Mouse (Mus musculus) forebrain, embryonic 14.5 days (tissue): ENCODE measurements around the gene Tex45. TPM values are rescaled to one million over a fixed set of nuclear protein-coding genes. Genes with fewer than 3 reads are reported as not detected.

Experiments
- ATAC-seq: fragments of 200-750 bp; cut with Nextera tagmentation; 2 replicates; pipeline ENCODE4 v1.8.0; 2017; ENCODE audit warnings: mild to moderate bottlenecking, moderate library complexity
- DNase-seq: peaks from one replicate; pipeline ENCODE4 v3.0.0-alpha.2; 2015; ENCODE audit warnings: low spot score
- H3K27ac ChIP-seq: fragments of 300-500 bp; sonication (generic); 2 replicates; pipeline ENCODE4 v1.5.1; 2014; ENCODE audit warnings: low read depth, mild to moderate bottlenecking, control low read depth, low read length, moderate library complexity
- H3K27me3 ChIP-seq: fragments of 300-500 bp; sonication (generic); replicated peaks from 2 replicates; pipeline ENCODE4 v1.6.1; 2014; ENCODE audit warnings: low read length, control low read depth, mixed read lengths; ENCODE audit not compliant: control insufficient read depth, insufficient read depth
- H3K36me3 ChIP-seq: fragments of 300-500 bp; sonication (generic); 2 replicates; pipeline ENCODE4 v1.6.1; 2014; ENCODE audit warnings: low read length, control low read depth; ENCODE audit not compliant: control insufficient read depth, insufficient read depth
- H3K4me1 ChIP-seq: fragments of 300-500 bp; sonication (generic); 2 replicates; pipeline ENCODE4 v1.6.1; 2014; ENCODE audit warnings: antibody characterized with exemption, low read length, control low read depth; ENCODE audit not compliant: control insufficient read depth, insufficient read depth
- H3K4me2 ChIP-seq: fragments of 300-500 bp; sonication (generic); 2 replicates; pipeline ENCODE4 v1.6.1; 2014; ENCODE audit warnings: mild to moderate bottlenecking, control low read depth, low read length
- H3K4me3 ChIP-seq: fragments of 300-500 bp; sonication (generic); 2 replicates; pipeline ENCODE4 v1.5.1; 2014; ENCODE audit warnings: low read depth, low read length, control low read depth
- H3K9ac ChIP-seq: fragments of 300-500 bp; sonication (generic); 2 replicates; pipeline ENCODE4 v1.6.1; 2014; ENCODE audit warnings: mild to moderate bottlenecking, low read length, control low read depth, moderate library complexity
- H3K9me3 ChIP-seq: fragments of 300-500 bp; sonication (generic); replicated peaks from 2 replicates; pipeline ENCODE4 v1.6.1; 2016; ENCODE audit warnings: low read length, control low read depth, mixed read lengths; ENCODE audit not compliant: control insufficient read depth
- WGBS: fragments of 180-500 bp; shearing (Covaris S2); extraction: QIAGEN DNeasy Blood & Tissue Kit; methylation state at CpG from one replicate; pipeline ENCODE4 v1.1.7; 2014; 5-methylcytosine and 5-hydroxymethylcytosine counted together
- polyA plus RNA-seq: library from polyadenylated mRNA; unstranded; fragments of >200 nt; fragmentation: Nextera tagmentation; extraction: Ambion mirVana; gene quantifications from 2 replicates; pipeline ENCODE4 v1.2.1, GENCODE M21; 2014

Tex45 gene
- polyA plus RNA-seq, 1 experiment from 2014 or later, result 0.18 TPM

DNA sequence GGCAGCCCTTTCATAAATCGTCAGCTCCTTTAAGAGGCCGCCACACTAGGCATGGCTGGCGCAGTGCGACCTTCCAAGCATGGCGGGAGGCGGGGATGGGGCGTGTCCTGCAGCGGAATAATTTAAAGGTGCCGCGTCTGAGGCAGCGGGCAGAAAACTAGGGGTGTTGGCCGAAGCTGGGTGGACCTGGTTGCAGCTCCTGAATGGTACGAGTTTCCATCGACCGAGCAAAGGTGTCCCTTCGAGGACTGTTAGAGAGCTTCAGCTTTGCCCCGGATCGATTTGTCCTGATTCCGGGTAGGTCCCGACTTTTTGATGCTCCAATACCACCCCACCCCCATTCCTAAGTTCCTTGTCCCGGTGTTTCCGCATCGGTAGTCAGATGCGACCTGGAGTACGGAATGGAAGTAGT lies 44.6 kb downstream of the Tex45 start, which contains the start of gene Pnpla6:
TSS of gene Pnpla6 (plus strand) at position 125 of the 412 bp plus-strand sequence.
- ATAC-seq (peak; percentile 77), DNase-seq (peak; percentile 90)
- peak within 1 kb of the TSS; percentile 58 for H3K27ac ChIP-seq
- H3K36me3 ChIP-seq, result peaks cover 38% of the 10 kb centered on the region
- H3K4me2 ChIP-seq, result peak within 1 kb of the TSS; percentile 67
- H3K4me1 ChIP-seq, result no peaks in the 10 kb centered on the region
- H3K9ac ChIP-seq, result peak within 1 kb of the TSS; percentile 59
- under 1% methylated on average over 25 of the region's 25 CpGs for WGBS
- H3K27me3 ChIP-seq, result no peaks in the 10 kb centered on the region
- H3K4me3 ChIP-seq, result peak within 1 kb of the TSS; percentile 32
- no peaks in the 10 kb centered on the region for H3K9me3 ChIP-seq

DNA sequence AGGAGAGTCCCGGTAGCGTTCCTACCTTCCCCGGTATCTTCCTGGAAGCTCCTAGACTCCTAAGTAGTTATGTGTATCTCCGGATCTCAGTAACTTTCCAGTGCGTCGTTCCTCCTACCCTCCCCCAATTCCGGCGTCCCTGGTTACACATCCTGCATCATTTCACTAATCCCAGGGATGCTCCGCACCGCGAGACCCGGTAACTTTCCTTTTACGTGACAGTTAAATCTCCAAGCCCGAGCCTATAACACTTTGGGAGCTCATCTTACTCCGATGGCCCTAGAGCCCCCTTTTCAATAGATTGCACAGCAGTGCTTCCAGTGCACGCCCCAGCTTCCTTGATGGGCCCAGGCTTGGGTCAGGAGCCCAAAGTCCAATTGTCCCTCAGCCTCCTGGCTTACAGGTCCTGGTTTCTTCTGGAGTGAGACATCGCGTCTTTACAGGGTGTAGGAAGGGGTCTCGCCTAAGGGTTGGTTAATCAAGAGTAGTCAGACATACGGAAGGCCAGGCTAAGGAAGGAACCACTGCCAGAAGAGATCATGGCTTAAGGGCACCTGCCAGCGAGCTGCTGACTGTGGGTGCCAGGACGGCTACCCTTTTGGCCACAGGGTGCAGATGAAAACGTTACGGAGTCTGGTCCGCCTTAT lies 45.2 kb downstream of the Tex45 start:
- Histone ChIP-seq H3K4me3 (peak overlapping the region; percentile 32), H3K4me2 (peak overlapping the region; percentile 67), H3K9ac (peak overlapping the region; percentile 59), H3K27me3 (no peaks in the 10 kb centered on the region), H3K9me3 (no peaks in the 10 kb centered on the region), H3K36me3 (peaks cover 32% of the 10 kb centered on the region), H3K27ac (peak overlapping the region; percentile 52), H3K4me1 (no peaks in the 10 kb centered on the region)
- ATAC-seq (peak; percentile 33), DNase-seq (peak; percentile 48)
- WGBS, result under 1% methylated on average over 25 of the region's 25 CpGs

DNA sequence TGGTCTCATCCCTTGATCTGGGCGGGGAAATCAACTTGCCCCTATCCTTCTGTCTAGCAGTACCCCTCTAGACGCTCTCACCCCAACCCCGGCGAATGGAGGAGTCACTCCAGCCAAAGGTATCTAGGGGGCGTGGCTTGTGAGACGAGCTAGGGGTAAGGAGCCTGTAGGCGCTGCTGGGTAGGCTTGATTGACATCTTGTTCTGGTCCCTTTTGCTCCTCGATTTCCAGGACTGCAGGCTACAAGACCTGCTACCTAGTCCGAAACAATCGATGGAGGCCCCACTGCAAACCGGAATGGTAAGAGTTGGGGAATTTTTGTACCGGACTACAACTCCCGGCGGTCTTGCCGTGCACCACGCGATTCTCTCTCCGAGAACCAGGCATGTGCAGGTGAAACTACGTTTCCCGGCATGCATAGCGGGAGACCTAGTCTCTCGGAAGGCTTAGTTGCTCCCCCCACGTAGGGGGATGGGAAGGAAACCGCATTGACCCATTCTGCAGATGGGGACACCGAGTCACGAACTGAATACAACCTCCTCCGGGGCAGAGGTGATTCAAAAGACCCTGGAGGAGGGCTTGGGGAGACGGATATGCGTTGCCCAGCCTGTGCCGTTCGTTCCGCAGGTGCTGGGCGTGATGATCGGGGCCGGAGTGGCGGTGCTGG lies 45.9 kb downstream of the Tex45 start:
- ATAC-seq (peak; percentile 88), DNase-seq (peak; percentile 97)
- Histone ChIP-seq H3K36me3 (peaks cover 31% of the 10 kb centered on the region), H3K27ac (peak overlapping the region; percentile 52), H3K4me1 (no peaks in the 10 kb centered on the region), H3K4me3 (peak overlapping the region; percentile 32), H3K9me3 (no peaks in the 10 kb centered on the region), H3K9ac (peak overlapping the region; percentile 59), H3K27me3 (no peaks in the 10 kb centered on the region), H3K4me2 (peak overlapping the region; percentile 67)
- under 1% methylated on average over 36 of the region's 36 CpGs for WGBS

DNA sequence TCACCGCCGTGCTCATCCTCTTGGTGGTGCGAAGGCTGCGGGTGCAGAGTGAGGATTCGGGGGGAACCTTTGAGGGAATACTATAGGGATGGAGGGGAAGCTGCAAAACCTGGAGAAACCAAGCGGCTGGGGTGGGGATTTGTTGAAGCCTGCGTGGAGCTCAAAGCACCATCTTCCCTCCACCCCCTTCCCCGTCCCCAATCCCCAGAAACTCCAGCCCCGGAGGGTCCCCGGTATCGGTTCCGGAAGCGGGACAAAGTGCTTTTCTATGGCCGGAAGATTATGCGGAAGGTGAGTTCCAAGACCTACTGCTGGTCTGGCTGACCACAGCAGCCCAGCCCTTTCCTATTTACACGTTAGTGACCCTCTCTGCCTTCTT lies 46.4 kb downstream of the Tex45 start:
- DNase-seq, result peak; percentile 20
- Histone ChIP-seq H3K4me3 (peak overlapping the region; percentile 32), H3K9me3 (no peaks in the 10 kb centered on the region), H3K27me3 (no peaks in the 10 kb centered on the region), H3K4me1 (no peaks in the 10 kb centered on the region), H3K4me2 (peak overlapping the region; percentile 67), H3K27ac (no peak overlapping the region), H3K9ac (peak overlapping the region; percentile 57), H3K36me3 (peaks cover 30% of the 10 kb centered on the region)
- WGBS, result 15% methylated on average over 16 of the region's 16 CpGs
- no peak for ATAC-seq

DNA sequence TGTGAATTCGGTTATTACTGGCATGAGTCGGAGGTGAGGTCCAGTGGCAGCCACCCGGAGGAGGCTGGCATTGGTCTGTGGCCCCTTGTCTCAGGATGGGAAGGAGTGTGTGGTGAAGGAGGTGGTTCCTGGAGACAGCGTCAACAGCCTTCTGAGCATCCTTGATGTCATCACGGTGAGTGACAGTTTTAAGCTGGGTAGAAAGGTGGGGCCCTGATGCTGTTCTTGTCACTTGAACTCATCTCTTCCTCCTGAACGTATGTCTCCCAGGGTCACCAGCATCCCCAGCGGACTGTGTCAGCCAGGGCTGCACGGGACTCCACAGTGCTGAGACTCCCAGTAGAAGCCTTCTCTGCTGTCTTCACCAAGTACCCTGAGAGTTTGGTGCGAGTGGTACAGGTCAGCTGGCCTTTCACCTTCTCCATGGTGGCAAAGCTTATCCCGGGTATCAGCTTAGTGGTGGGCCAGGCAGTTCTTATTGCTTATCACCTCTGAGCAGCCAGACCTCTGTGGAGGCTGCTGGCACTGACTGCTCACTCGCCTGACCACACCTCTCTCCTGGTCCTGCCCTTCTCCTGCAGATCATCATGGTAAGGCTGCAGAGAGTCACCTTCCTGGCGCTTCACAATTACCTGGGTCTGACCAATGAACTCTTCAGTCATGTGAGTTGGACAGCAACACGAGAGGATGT lies 51.5 kb downstream of the Tex45 start:
- Histone ChIP-seq H3K4me3 (no peak overlapping the region), H3K36me3 (peaks cover 36% of the 10 kb centered on the region), H3K27me3 (no peaks in the 10 kb centered on the region), H3K4me2 (no peak overlapping the region), H3K9ac (no peak overlapping the region), H3K4me1 (no peaks in the 10 kb centered on the region), H3K27ac (no peak overlapping the region), H3K9me3 (no peaks in the 10 kb centered on the region)
- 91% methylated on average over 13 of the region's 13 CpGs for WGBS
- ATAC-seq (no peak), DNase-seq (no peak)

DNA sequence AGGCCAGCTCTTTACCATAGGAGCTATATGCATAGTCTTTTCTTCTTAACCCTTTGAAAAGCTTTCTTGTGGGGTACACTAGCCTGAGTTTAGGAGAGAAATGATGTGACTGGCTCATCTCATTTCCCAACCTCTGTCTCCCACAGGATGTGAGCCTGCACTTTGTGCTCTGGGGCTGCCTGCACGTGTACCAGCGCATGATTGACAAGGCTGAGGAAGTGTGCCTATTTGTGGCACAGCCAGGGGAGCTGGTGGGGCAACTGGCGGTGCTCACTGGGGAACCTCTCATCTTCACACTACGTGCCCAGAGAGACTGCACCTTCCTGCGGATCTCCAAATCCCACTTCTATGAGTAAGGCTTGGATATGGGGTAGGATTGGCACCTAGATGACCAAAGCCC lies 60.2 kb downstream of the Tex45 start:
- no peak overlapping the region for H3K4me2 ChIP-seq
- no peak for ATAC-seq
- no peak overlapping the region for H3K9ac ChIP-seq
- H3K4me3 ChIP-seq, result no peak overlapping the region
- WGBS, result 92% methylated on average over 5 of the region's 5 CpGs
- no peak overlapping the region for H3K27ac ChIP-seq
- DNase-seq, result no peak
- H3K36me3 ChIP-seq, result peaks cover 25% of the 10 kb centered on the region
- no peaks in the 10 kb centered on the region for H3K4me1 ChIP-seq
- no peaks in the 10 kb centered on the region for H3K27me3 ChIP-seq
- H3K9me3 ChIP-seq, result no peaks in the 10 kb centered on the region

DNA sequence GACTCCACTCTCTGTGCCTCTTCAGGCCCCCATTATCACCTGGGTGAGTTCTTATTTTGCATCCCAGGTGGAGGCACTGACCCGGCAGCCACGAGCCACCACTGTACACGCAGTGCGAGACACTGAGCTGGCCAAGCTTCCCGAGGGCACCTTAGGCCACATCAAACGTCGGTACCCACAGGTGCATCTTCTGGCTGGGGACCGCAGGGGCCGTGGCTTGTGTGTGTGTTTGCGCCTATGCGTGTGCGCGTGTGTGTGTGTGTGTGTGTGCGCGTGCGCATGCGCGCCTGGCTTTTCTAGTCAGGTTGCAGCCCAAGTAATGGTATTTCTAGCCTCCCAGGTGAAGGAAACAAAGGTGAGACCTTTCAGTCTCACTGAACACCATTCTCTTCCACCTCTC lies 61.3 kb downstream of the Tex45 start:
- H3K4me3 ChIP-seq, result no peak overlapping the region
- no peak for DNase-seq
- H3K9me3 ChIP-seq, result no peaks in the 10 kb centered on the region
- WGBS, result 94% methylated on average over 18 of the region's 18 CpGs
- no peak overlapping the region for H3K27ac ChIP-seq
- H3K27me3 ChIP-seq, result no peaks in the 10 kb centered on the region
- H3K4me1 ChIP-seq, result no peaks in the 10 kb centered on the region
- ATAC-seq, result no peak
- H3K4me2 ChIP-seq, result no peak overlapping the region
- H3K36me3 ChIP-seq, result peaks cover 30% of the 10 kb centered on the region
- H3K9ac ChIP-seq, result no peak overlapping the region

DNA sequence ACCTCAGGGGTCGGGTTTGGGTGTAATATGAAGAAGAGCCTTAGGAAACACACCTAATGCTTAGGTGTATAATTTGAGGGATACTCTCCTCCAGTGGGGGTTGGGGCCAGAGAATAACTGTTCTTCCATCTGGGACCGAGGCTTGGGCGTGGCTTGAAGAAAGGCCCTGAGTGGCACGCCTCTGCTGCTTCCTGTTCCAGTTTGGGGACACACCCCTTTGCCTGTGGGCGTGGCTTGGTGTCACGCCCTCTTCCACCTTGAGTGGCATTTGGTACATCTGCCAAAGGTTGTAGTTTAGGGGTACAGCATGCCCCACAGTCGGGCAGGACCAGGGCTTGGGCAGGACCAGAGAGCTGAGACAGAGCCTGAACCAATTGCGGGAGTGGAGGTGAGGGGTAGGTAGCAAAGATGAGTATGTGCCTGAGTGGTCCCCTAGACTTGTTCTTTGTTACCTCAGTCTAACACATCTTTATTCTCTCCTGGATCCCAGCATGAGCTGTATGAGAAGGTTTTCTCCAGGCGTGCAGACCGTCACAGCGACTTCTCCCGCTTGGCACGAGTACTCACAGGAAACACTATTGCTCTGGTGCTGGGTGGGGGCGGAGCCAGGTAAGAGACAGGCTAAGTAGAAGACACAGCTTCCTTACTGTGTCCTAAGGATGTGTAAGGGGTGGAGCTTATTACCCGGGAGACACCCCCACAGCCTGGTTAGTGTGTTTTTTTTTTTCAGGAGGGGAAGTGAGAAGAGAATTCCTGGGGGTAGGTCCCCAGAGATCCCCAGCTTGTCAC lies 65.6 kb downstream of the Tex45 start:
- Histone ChIP-seq H3K4me2 (no peak overlapping the region), H3K9ac (no peak overlapping the region), H3K27me3 (no peaks in the 10 kb centered on the region), H3K9me3 (no peaks in the 10 kb centered on the region), H3K36me3 (peaks cover 53% of the 10 kb centered on the region), H3K27ac (no peak overlapping the region), H3K4me3 (no peak overlapping the region), H3K4me1 (no peaks in the 10 kb centered on the region)
- 60% methylated on average over 15 of the region's 15 CpGs for WGBS
- ATAC-seq, result no peak
- DNase-seq, result no peak
